Mouse (Mus musculus): ENCODE data around the gene Rbm20. TPM values are rescaled to one million over a fixed set of nuclear protein-coding genes. Genes with fewer than 3 reads are reported as not detected.

Gene Rbm20
- polyA plus RNA-seq, 1 experiment from 2014 or later, result 0.51 TPM

DNA sequence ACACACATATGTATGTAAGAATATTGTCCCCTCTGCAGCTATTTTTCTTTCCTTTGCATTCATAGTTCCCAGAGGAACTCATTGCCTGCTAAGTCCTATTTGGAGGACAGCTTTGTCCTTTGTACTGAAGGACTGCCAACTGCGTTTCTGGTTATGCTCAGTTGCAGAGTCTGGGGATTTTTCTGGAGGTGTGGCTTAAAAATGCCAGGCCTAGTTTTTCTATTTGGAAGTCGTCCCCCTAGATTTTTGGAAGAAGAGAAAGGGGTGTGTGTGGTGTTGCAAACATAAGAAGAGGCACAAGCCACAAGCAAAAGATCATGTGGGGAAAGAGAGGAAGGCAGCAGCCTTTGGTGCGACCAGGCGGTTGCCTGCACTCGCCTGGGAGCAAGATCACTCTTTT, 220.9 kb downstream of the Rbm20 start:
- Histone ChIP-seq H3K4me3 (replicated peaks) (no peak overlapping the region), H3K4me2 (no peak overlapping the region), H3K36me3 (no peaks in the 10 kb centered on the region), H3K4me1 (peaks cover 11% of the 10 kb centered on the region), H3K9me3 (replicated peaks) (no peaks in the 10 kb centered on the region), H3K27ac (replicated peaks) (no peak overlapping the region), H3K27me3 (replicated peaks) (0 out of 2 replicates have a peak, but pooled peaks cover 2% of the 10 kb centered on the region), H3K9ac (replicated peaks) (no peak overlapping the region)
- WGBS, result 87% methylated on average over 5 of the region's 5 CpGs
- no peak for ATAC-seq (ENCODE audit: low FRiP score)

DNA sequence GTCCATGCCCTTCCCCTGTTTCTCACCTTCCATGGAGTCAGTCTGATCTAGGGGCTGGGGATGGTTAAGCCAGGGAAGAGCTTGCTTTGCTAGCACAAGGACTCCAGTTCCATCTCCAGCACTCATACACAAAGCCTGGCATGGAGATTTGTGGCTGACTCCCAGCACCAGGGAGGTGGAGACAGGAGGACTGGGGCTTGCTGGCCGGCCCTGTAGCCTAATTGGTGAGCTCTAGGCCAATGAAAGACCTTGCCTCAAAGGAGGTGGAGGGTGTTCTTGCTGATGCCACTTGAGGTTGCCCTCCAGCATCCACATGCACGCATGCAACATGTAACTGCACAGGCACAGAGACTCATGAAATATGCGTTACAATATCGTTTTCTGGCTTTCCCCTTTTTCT, 221.4 kb downstream of the Rbm20 start:
- H3K9me3 ChIP-seq (replicated peaks), result no peaks in the 10 kb centered on the region
- H3K36me3 ChIP-seq, result no peaks in the 10 kb centered on the region
- WGBS, result 79% methylated on average over 4 of the region's 4 CpGs
- H3K27me3 ChIP-seq (replicated peaks), result 0 out of 2 replicates have a peak, but pooled peaks cover 2% of the 10 kb centered on the region
- no peak overlapping the region for H3K9ac ChIP-seq (replicated peaks)
- H3K27ac ChIP-seq (replicated peaks), result no peak overlapping the region
- peaks cover 11% of the 10 kb centered on the region for H3K4me1 ChIP-seq
- no peak overlapping the region for H3K4me3 ChIP-seq (replicated peaks)
- H3K4me2 ChIP-seq, result no peak overlapping the region
- no peak for ATAC-seq (ENCODE audit: low FRiP score)

DNA sequence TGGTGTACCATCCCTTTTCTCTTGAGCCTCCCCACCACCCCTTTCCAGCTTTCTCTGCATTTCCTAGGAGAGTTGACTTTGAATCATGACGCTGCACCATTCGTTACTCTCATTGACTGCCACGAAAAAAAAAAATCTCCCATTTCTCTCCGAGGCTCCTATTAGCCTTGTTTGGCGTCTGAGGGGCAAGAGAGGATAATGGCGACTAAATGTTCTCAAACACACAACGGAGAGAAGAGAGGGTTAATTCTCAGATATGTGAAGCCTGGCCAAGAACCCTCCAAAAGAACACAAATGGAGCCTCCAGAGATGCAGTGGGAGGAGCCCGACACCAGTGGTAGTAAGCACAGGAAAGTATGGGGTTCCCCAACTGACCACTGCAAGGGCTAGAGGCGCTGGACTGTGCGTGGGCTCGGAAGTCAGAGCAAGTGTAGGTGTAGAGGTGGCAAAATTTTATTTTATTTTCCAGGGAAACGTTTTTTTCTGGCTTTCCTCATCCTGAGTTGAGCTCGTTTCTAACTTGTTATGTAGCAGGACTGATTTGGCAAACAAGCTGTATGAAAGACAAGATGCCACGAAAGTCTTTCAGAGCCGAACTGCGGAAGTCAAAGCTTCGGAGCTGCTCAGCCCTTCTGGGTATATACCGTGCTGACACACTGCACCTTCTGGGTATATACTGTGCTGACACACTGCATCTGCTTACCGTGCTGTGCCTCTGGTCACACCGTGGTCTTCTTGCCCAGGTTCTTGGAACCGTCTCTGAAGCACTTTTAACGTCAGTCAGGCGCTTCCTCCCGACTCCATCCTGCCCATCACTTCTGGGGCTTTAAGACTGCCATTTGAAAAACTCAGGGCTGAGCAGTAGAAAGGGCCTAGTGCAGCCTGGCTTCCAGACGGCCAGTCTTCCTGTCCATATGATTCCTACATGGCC, 222.1 kb downstream of the Rbm20 start:
- Histone ChIP-seq H3K4me1 (peaks cover 11% of the 10 kb centered on the region), H3K4me3 (replicated peaks) (no peak overlapping the region), H3K27me3 (replicated peaks) (0 out of 2 replicates have a peak, but pooled peaks cover 2% of the 10 kb centered on the region), H3K4me2 (no peak overlapping the region), H3K9ac (replicated peaks) (no peak overlapping the region), H3K9me3 (replicated peaks) (no peaks in the 10 kb centered on the region), H3K36me3 (no peaks in the 10 kb centered on the region), H3K27ac (replicated peaks) (no peak overlapping the region)
- ATAC-seq (ENCODE audit: low FRiP score), result no peak
- WGBS, result 85% methylated on average over 25 of the region's 25 CpGs

DNA sequence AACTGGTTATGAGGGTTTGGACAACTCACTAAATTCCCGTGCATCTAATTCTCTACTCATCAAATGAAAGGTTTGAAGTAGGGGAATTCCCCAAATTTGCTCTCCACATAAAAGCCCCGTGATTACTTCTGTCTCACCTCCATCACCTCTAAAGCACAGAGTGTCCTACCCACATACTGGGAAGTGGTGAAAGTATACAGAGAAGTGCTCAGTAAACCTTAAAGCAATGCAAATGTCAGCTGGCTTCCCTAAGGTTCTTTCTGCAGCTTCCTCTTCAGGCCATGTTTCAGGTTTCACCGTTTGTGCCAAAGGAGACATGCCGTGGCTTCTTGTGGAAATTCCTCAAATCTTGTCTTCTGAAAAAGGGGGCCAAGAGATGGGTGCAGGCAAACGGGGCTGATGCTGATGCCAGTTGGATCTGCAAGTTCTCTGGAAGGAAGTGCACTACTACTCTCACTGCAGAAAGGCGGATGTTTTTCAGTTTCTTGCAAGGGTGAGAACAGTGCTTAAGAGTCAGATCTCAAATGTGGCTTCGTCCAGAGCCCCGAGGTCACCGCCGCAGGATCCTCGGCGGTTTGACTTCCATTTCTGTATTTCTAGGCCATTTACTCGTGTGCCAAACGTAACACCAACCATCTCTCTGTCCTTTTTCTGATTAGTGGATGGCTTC, 223.0 kb downstream of the Rbm20 start:
- Histone ChIP-seq H3K27ac (replicated peaks) (no peak overlapping the region), H3K4me3 (replicated peaks) (no peak overlapping the region), H3K36me3 (no peaks in the 10 kb centered on the region), H3K9me3 (replicated peaks) (no peaks in the 10 kb centered on the region), H3K4me1 (peaks cover 18% of the 10 kb centered on the region), H3K4me2 (no peak overlapping the region), H3K27me3 (replicated peaks) (0 out of 2 replicates have a peak, but pooled peaks cover 2% of the 10 kb centered on the region), H3K9ac (replicated peaks) (no peak overlapping the region)
- no peak for ATAC-seq (ENCODE audit: low FRiP score)
- 88% methylated on average over 14 of the region's 14 CpGs for WGBS

DNA sequence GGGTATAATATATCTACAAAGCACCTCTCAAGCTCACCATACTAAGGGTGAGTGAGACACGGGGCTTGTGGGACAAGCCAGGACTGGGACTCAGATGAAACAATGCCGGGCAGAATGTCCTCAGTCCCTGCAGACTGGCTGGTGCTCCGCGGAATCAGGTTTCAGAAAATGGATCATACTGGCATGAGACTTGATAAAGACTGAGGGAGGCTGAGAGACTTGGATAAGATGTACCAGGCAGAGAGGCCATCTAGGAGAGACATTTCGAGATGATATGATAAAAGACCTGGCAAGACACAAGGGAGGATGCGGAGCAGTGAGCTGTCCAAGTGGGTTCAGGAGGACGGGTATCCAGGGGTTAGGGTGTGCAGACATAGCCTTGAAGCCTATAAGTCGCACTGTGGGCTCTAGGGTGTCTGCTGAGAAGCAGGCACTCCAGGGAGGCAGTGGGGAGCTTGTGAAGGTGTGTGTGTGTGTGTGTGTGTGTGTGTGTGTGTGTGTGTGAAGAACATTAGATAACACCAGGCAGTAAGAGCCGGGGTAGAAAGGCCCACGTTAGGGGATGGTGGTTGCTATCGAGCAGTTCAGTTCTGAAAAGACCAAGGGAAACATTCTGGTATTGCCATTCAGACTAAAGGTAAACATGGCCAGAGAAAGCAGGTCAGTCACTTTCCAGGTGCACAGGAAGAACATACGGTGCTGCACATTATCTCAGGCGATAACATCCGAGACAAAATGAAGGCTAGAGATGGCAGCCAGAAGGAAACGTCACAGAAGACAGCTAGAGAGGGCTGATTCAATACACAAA, 225.0 kb downstream of the Rbm20 start:
- Histone ChIP-seq H3K36me3 (no peaks in the 10 kb centered on the region), H3K4me2 (peak overlapping the region; percentile 79), H3K27ac (replicated peaks) (peak overlapping the region; percentile 92), H3K9me3 (replicated peaks) (no peaks in the 10 kb centered on the region), H3K9ac (replicated peaks) (peak overlapping the region; percentile 77; the same call in 1 of the 2 replicates), H3K4me3 (replicated peaks) (peak overlapping the region; percentile 96), H3K4me1 (peaks cover 28% of the 10 kb centered on the region), H3K27me3 (replicated peaks) (0 out of 2 replicates have a peak, but pooled peaks cover 2% of the 10 kb centered on the region)
- WGBS, result 69% methylated on average over 15 of the region's 15 CpGs
- no peak; the same call in 1 of the 2 replicates for ATAC-seq (ENCODE audit: low FRiP score)

DNA sequence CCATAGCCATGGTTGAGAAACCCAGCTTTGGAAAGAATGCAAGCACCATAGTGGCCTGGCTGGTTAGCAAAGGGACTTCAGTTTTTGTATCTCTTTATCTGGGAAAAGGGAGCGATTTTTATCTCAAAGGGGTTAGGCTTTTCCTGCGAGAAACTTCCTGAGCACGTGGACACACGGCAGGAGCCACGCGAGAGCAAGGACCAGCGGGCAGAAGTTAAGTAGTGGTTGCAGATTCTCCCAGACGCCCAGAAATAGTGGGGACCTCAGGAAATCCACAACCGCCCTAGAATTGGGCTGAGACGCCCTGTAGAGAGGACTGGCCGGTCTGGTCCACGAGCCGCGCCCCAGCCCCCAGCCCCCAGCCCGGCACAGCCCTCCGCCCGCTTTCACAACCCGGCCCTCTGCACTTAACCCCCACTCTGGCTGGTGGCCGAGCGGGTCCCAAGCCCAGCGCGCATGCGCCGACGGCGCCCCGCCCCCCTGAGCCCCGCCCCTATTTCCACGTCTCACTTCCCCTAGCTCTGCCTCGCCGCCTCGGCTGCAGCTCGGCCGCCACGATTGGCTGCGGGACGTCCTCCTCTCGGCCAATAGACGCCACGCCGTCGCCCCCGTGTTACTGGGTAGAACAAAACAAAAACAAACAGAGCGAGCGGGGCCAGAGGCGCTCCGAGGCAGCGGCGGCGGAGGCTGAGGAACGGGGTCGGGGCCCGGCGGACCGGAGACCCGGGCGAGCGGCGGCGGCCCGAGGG, 225.8 kb downstream of the Rbm20 start:
- Histone ChIP-seq H3K9ac (replicated peaks) (peak overlapping the region; percentile 89), H3K4me2 (peak overlapping the region; percentile 79), H3K4me1 (peaks cover 28% of the 10 kb centered on the region), H3K27me3 (replicated peaks) (0 out of 2 replicates have a peak, but pooled peaks cover 2% of the 10 kb centered on the region), H3K4me3 (replicated peaks) (peak overlapping the region; percentile 96), H3K27ac (replicated peaks) (peak overlapping the region; percentile 92), H3K36me3 (no peaks in the 10 kb centered on the region), H3K9me3 (replicated peaks) (no peaks in the 10 kb centered on the region)
- WGBS, result under 1% methylated on average over 61 of the region's 61 CpGs
- peak; percentile 98 for ATAC-seq (ENCODE audit: low FRiP score)

DNA sequence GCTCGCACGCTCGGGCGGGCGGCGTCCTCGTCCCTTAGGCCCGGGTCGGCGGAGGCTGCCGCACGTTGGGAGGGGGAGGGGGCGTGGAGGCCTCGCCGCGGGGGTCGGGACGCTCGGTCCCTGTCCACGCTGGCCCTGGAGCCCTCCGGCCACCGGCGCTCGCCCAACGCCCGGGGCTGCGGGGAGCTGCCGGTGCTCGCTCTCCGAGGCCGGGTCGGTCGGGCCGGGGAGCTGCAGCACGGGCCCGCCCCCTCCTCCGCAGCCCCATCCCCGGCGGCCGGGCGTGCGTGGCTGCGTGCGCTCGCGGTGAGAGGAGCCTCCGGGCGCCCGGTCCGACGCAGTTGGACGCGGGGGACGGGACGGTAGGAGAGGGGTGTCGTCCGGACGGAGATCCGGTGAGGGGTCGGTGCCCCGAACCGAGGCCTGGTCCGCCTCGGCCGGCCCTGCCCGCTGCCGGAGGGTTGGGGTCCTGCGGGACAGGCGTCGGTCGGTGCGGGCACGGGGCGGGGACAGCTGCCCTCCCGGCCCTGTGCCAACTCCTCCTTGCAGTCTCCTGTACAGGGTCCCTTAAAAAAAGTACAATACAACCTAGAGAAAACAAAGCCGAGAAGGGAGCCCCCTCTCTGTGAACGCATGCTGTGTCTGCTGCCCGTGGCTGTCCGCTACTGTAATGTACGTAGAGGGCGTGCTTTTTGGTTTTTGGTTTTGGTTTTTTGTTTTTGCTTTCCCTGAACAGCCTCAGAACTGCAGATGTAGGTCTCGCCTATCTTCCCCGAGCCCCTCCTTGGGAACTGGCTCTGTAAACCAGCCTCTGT, 226.6 kb downstream of the Rbm20 start:
- H3K4me2 ChIP-seq, result peak overlapping the region; percentile 79
- H3K9ac ChIP-seq (replicated peaks), result peak overlapping the region; percentile 89
- ATAC-seq (ENCODE audit: low FRiP score), result peak; percentile 75
- H3K36me3 ChIP-seq, result 0 out of 2 replicates have a peak, but pooled peaks cover 3% of the 10 kb centered on the region
- WGBS, result under 1% methylated on average over 52 of the region's 83 CpGs
- H3K4me3 ChIP-seq (replicated peaks), result peak overlapping the region; percentile 96
- peaks cover 31% of the 10 kb centered on the region for H3K4me1 ChIP-seq
- no peaks in the 10 kb centered on the region for H3K9me3 ChIP-seq (replicated peaks)
- 0 out of 2 replicates have a peak, but pooled peaks cover 2% of the 10 kb centered on the region for H3K27me3 ChIP-seq (replicated peaks)
- peak overlapping the region; percentile 92 for H3K27ac ChIP-seq (replicated peaks)

DNA sequence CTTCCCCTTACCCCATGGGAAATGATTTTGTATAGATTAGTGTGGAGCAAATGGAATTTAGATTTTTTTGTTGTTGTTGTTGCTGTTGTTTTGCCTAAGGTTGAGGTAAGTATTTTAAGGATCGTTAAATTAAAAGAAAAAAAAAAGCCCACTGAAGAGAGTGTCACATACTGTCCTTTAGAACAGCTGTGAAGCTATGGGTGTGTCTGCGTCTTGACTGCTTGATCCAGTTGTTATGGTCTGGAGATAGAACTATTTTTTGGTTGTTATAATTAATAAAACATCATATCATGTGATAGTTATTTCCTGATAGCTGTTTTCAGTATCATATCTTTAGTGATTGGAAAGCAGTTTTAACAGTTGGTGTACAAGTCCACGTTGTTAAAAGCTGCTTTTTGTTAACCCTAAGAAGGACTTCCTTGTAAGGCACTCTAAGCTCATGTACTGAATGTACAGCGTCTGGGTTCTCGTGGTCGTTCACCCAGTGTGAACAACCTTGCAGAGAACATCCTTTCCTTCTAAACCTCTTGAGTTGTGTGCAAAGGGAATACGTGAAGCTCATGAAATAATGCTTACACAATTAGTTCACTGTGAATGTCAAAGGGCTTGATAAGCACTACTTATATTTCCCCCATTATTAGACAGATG, 227.9 kb downstream of the Rbm20 start:
- no peak for ATAC-seq (ENCODE audit: low FRiP score)
- H3K36me3 ChIP-seq, result peaks cover 11% of the 10 kb centered on the region
- peak overlapping the region; percentile 18; the same call in 1 of the 2 replicates for H3K27ac ChIP-seq (replicated peaks)
- H3K9ac ChIP-seq (replicated peaks), result no peak overlapping the region
- 64% methylated on average over 7 of the region's 7 CpGs for WGBS
- H3K4me3 ChIP-seq (replicated peaks), result peak overlapping the region; percentile 96
- peak overlapping the region; percentile 79 for H3K4me2 ChIP-seq
- H3K27me3 ChIP-seq (replicated peaks), result no peaks in the 10 kb centered on the region
- peaks cover 31% of the 10 kb centered on the region for H3K4me1 ChIP-seq
- H3K9me3 ChIP-seq (replicated peaks), result no peaks in the 10 kb centered on the region

DNA sequence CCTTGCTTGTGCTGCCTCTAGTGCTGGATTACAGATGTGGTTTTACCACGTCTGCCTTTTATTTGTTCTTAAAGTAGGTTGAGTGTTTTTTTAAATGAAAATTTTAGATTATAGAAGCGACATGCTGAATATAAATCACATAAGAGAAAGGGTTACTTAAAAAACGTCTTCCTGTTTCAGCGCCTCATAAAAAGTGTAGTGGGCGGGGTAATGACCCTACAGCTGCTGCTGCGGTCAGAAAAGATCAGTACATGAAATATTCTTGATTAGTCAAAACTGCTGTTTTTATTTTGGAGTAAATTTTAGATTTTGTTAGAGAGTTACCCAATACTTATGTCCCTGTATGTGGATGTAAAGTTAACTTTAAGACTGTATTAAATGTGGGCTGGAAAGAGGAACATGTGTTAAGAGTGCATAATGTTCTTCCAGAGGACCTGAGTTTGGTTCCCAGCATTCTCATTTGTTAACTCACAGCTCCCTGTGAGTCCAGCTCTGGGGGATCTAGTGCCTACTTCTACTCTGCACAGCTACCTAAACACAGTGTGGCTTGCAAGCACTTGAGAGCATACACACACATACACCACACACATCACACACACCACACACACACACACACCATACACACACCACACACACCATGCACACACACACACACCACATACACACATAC, 229.1 kb downstream of the Rbm20 start:
- H3K9me3 ChIP-seq (replicated peaks), result no peaks in the 10 kb centered on the region
- H3K36me3 ChIP-seq, result peaks cover 19% of the 10 kb centered on the region
- no peak overlapping the region for H3K4me3 ChIP-seq (replicated peaks)
- H3K27me3 ChIP-seq (replicated peaks), result no peaks in the 10 kb centered on the region
- WGBS, result 54% methylated on average over 6 of the region's 6 CpGs
- no peak overlapping the region for H3K4me2 ChIP-seq
- no peak overlapping the region for H3K27ac ChIP-seq (replicated peaks)
- no peak overlapping the region for H3K9ac ChIP-seq (replicated peaks)
- peaks cover 31% of the 10 kb centered on the region for H3K4me1 ChIP-seq
- ATAC-seq (ENCODE audit: low FRiP score), result no peak

All from neural tube, embryonic 15.5 days (tissue).